In genomic region chr17:87459750-87460668, GRCm38 (mm10) we compare ENCODE assay signal across 8 mouse cellular contexts. TPM values are rescaled to one million over a fixed set of nuclear protein-coding genes. Genes with fewer than 3 reads are reported as not detected.
DNase-seq lines count a peak whose midpoint lies in the region; ATAC-seq lines count a peak whose summit lies in the region.

No protein-coding gene starts in this region.

- no peak for DNase-seq in heart, postnatal 25 days (ENCODE audit: low spot score)
- DNase-seq in cerebellum, adult 8-10 months: peak; percentile 35
- peak; percentile 54 to 58 for DNase-seq in frontal cortex, postnatal 10 days (ENCODE audit: low spot score in 2 of 2)
- DNase-seq in kidney, postnatal 14 days: peak; percentile 47
- DNase-seq in lung, postnatal 36 days: peak; percentile 22
- peak; percentile 75 for DNase-seq in skeletal muscle tissue, adult 2 months (ENCODE audit: low read depth, low spot score)
- no peak for DNase-seq in c-Kit-positive CD71-positive TER-119-positive erythroid progenitor cells, embryonic 14.5 days (ENCODE audit: low spot score)

- 0 out of 2 replicates have a peak overlapping the region, but pooled peaks have one; percentile 4 for H3K4me3 ChIP-seq in heart, embryonic 11.5 days (ENCODE audit: low read depth, low read length)

- no peaks in the 10 kb centered on the region for H3K27me3 ChIP-seq in heart, embryonic 11.5 days (ENCODE audit: control insufficient read depth, insufficient read depth, low read length)

- H3K4me2 ChIP-seq in heart, embryonic 11.5 days: peak overlapping the region; percentile 57

- peak overlapping the region; percentile 69 for H3K9ac ChIP-seq in heart, embryonic 11.5 days (ENCODE audit: low read depth, low read length)

- no peaks in the 10 kb centered on the region for H3K9me3 ChIP-seq in heart, embryonic 11.5 days (replicated peaks; ENCODE audit: control insufficient read depth, low read length)

- peak overlapping the region; percentile 82 for H3K27ac ChIP-seq in heart, embryonic 11.5 days (ENCODE audit: low read depth, low read length)

- ATAC-seq in heart, embryonic 11.5 days (replicated peaks; ENCODE audit: insufficient number of reproducible peaks, low FRiP score, low TSS enrichment): no peak; the same call in 1 of the 2 replicates

- 8% methylated on average over 14 of the region's 14 CpGs for WGBS in heart, embryonic 11.5 days (ENCODE audit: insufficient replicate concordance)

- H3K36me3 ChIP-seq in heart, embryonic 11.5 days (ENCODE audit: control insufficient read depth, insufficient read depth, low read length): no peaks in the 10 kb centered on the region

- H3K4me1 ChIP-seq in heart, embryonic 11.5 days (ENCODE audit: control insufficient read depth, insufficient read depth, low read length): peaks cover 26% of the 10 kb centered on the region

- intact Hi-C loops in heart, postnatal 25 days (cut with DNase I): no loop called here

RNA-seq across cellular contexts. Expression of gene Calm2, which starts 13.3 kb away (rescaled TPM):
- 724 and 789 TPM in 2 replicates for polyA plus RNA-seq in heart, embryonic 11.5 days (2014; fragmentation: Nextera tagmentation; extraction: Ambion mirVana)
- 100 to 1,000 TPM; 131 to 166 TPM for total RNA-seq in heart, postnatal 25 days (2021)

RNA-seq across cellular contexts. Expression of gene Stpg4, which starts 32.5 kb away (rescaled TPM):
- polyA plus RNA-seq in heart, embryonic 11.5 days (2014; fragmentation: Nextera tagmentation; extraction: Ambion mirVana): not detected in 2 replicates
- not detected for total RNA-seq in heart, postnatal 25 days (2021)

Comparison
In these comparisons a context has a peak if more than half of its experiments do, and no peak if none do; other contexts are left out.
1. DNase-seq: peak in cerebellum, adult 8-10 months (single experiment), frontal cortex, postnatal 10 days (2 of 2), kidney, postnatal 14 days (single experiment), lung, postnatal 36 days (single experiment) and skeletal muscle tissue, adult 2 months (single experiment); none in heart, postnatal 25 days (single experiment) and c-Kit-positive CD71-positive TER-119-positive erythroid progenitor cells, embryonic 14.5 days (single experiment).